Mouse (Mus musculus) lung, embryonic 16.5 days (tissue): ENCODE results near the gene Prss38. TPM values are rescaled to one million over a fixed set of nuclear protein-coding genes. Genes with fewer than 3 reads are reported as not detected.
A peak's percentile ranks its signal among the peaks of the same experiment; 100 is the strongest.
"Not testable (repeated sequence)": the region's sequence is repeated elsewhere in the genome, so short reads cannot be mapped to it uniquely, and the experiment has no call there.

Experiments used
- ATAC-seq: fragments of 200-750 bp; cut with Nextera tagmentation; 2 replicates; pipeline ENCODE4 v1.8.0; 2017; ENCODE audit warnings: low read depth, mild to moderate bottlenecking, moderate library complexity
- H3K27ac ChIP-seq: fragments of 300-500 bp; sonication (generic); 2 replicates; pipeline ENCODE4 v1.5.1; 2014; ENCODE audit warnings: mild to moderate bottlenecking, control low read depth, low read length
- H3K27me3 ChIP-seq: fragments of 300-500 bp; sonication (generic); 2 replicates; pipeline ENCODE4 v1.6.1; 2014; ENCODE audit warnings: low read depth, low read length, mixed read lengths; ENCODE audit not compliant: control insufficient read depth, insufficient read depth
- H3K36me3 ChIP-seq: fragments of 300-500 bp; sonication (generic); 2 replicates; pipeline ENCODE4 v1.6.1; 2014; ENCODE audit warnings: low read length; ENCODE audit not compliant: control insufficient read depth, insufficient read depth
- H3K4me1 ChIP-seq: fragments of 300-500 bp; sonication (generic); replicated peaks from 2 replicates; pipeline ENCODE4 v1.6.1; 2014; ENCODE audit warnings: low read length, mixed read lengths; ENCODE audit not compliant: control insufficient read depth, insufficient read depth
- H3K4me2 ChIP-seq: fragments of 300-500 bp; sonication (generic); 2 replicates; pipeline ENCODE4 v1.6.1; 2014; ENCODE audit warnings: low read depth, low read length, control low read depth
- H3K4me3 ChIP-seq: fragments of 300-500 bp; sonication (generic); 2 replicates; pipeline ENCODE4 v1.5.1; 2014; ENCODE audit warnings: mild to moderate bottlenecking, low read length, control low read depth
- H3K9ac ChIP-seq: fragments of 300-500 bp; sonication (generic); 2 replicates; pipeline ENCODE4 v1.6.1; 2014; ENCODE audit warnings: low read length, control low read depth
- H3K9me3 ChIP-seq: fragments of 300-500 bp; sonication (generic); 2 replicates; pipeline ENCODE4 v1.6.1; 2016; ENCODE audit warnings: low read length; ENCODE audit not compliant: control insufficient read depth
- WGBS: fragments of 180-500 bp; shearing (Covaris S2); extraction: QIAGEN DNeasy Blood & Tissue Kit; methylation state at CpG from one replicate; pipeline ENCODE4 v1.1.7; 2014; 5-methylcytosine and 5-hydroxymethylcytosine counted together
- polyA plus RNA-seq: library from polyadenylated mRNA; unstranded; fragments of >200 nt; fragmentation: Nextera tagmentation; extraction: Ambion mirVana; gene quantifications from 2 replicates; pipeline ENCODE4 v1.2.1, GENCODE M21; 2015

Prss38 gene
- polyA plus RNA-seq, 1 experiment from 2014 or later = not detected

DNA sequence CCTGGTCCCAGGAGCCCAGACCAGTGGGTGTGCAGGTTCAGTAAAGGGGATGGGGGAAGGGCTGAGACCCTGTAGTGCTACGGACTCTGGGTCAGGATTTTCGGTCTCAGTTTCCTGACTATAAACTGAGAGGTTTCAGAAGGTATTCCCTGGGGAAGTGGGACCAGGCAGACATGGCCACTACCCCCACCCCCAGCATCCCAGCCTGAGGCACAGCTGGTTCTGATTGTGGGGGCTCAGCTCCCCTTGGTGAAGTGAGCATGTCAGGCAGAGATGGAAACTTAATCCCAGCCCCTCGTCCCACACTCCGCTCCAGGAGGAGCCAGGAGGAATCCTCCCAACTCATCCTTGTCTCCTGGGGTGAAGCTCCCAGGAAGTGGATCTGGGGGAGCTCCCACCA, 12.0 kb upstream of the Prss38 start:
- no peak overlapping the region for H3K4me2 ChIP-seq
- H3K36me3 ChIP-seq = no peaks in the 10 kb centered on the region
- peaks cover 14% of the 10 kb centered on the region for H3K4me1 ChIP-seq
- H3K27ac ChIP-seq = no peak overlapping the region
- no peak overlapping the region for H3K9ac ChIP-seq
- no peaks in the 10 kb centered on the region for H3K9me3 ChIP-seq
- H3K27me3 ChIP-seq = no peaks in the 10 kb centered on the region
- H3K4me3 ChIP-seq = no peak overlapping the region
- 67% methylated on average over 4 of the region's 4 CpGs for WGBS
- no peak for ATAC-seq

DNA sequence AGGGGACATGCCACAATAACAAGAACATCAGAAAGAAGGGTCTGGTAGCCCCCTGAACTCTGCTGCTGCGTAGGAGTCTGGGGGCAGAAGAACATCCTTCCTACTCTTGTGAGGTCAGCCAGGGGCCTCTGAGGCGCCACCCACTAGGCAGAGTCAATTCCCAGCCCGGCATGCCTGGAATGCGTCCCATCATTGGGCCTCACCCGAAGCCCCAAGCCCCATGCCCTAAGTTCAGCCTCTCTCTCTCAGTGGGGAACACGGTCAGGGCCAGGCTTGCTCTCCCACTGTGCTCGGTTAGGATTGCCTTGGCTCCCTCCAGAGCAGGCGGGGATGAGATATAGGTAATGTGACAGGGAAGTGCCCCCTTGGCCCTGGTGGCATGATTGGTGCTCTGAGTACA, 9.7 kb upstream of the Prss38 start:
- Histone ChIP-seq H3K4me1 (peaks cover 14% of the 10 kb centered on the region), H3K4me2 (no peak overlapping the region), H3K4me3 (no peak overlapping the region), H3K9me3 (no peaks in the 10 kb centered on the region), H3K9ac (0 out of 2 replicates have a peak overlapping the region, but pooled peaks have one; percentile 13), H3K27me3 (no peaks in the 10 kb centered on the region), H3K27ac (0 out of 2 replicates have a peak overlapping the region, but pooled peaks have one; percentile 23), H3K36me3 (no peaks in the 10 kb centered on the region)
- peak; percentile 85 for ATAC-seq
- WGBS = 9% methylated on average over 8 of the region's 8 CpGs

DNA sequence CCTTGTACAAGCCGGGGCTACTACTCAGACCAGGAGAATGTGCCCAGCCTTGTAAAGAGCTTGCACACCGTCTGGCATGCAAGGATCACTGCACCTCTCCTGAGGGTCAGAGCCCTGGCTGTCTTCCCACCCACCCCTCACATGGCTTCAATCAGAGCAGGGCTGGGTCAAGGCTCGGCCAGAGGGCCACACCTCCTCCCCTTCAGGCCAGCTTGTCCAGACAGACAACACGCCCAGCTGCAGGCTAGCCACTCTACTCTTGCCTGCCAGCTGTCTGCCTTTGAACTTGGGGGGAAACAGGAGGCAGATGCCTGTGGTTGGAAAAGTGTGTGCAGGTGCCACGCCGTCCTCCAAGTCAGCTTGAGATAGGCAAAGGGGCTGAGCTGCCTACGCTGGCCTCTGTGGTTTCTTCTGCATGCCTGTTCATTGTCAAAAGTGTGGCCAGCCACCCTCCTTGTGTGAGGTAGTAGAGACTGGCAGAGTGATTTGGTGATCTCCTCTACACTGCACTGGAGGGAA, 9.0 kb upstream of the Prss38 start:
- Histone ChIP-seq H3K4me2 (no peak overlapping the region), H3K9ac (no peak overlapping the region), H3K27me3 (no peaks in the 10 kb centered on the region), H3K36me3 (no peaks in the 10 kb centered on the region), H3K4me1 (peaks cover 14% of the 10 kb centered on the region), H3K9me3 (no peaks in the 10 kb centered on the region), H3K4me3 (no peak overlapping the region), H3K27ac (peak overlapping the region; percentile 23; the same call in 1 of the 2 replicates)
- ATAC-seq = peak; percentile 66
- 23% methylated on average over 7 of the region's 7 CpGs for WGBS

DNA sequence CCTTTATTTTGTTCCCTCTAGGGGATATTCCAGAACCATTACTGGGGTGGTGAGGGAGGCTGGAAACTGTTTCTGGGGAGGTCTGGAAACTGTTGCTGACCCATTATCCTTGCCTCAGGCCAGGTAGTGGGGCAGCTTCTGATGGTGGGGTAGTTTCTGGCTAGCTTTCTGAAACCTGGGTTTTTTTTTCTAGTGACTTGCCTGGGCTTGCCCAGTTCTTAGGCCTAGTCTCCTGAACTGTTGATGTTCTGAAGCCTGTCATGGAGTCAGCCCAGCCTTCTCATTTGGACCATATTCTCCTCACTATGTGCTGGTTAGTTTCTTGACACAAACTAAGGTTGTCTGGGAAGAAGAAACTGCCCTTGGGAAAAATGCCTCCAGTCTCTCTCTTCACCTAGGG, 4.1 kb upstream of the Prss38 start:
- Histone ChIP-seq H3K36me3 (no peaks in the 10 kb centered on the region), H3K27ac (no peak overlapping the region), H3K4me1 (peaks cover 3% of the 10 kb centered on the region), H3K9ac (no peak overlapping the region), H3K4me2 (no peak overlapping the region), H3K27me3 (no peaks in the 10 kb centered on the region), H3K9me3 (no peaks in the 10 kb centered on the region), H3K4me3 (no peak overlapping the region)
- ATAC-seq = no peak

DNA sequence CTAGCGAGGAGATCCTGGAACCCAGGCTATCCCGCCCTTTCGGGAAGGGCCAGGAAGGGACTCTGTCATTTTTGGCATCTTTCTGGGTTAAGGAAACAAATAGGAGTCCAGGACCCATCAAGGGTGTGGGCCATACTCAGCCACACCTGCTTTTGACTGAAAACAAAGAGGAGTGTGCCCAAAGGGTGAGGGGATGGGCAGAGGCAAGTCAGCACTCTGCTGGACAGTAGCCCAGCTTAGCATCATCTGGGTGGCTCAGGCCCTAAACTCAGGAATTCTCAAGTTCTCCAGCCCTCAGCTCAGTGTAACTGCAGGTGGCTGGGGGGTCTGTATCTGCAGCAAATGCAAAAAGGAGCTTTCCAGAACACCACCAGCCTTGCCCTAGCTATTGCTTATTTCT, 2.5 kb upstream of the Prss38 start:
- Histone ChIP-seq H3K9ac (no peak overlapping the region), H3K9me3 (no peaks in the 10 kb centered on the region), H3K4me3 (no peak overlapping the region), H3K4me2 (no peak overlapping the region), H3K36me3 (no peaks in the 10 kb centered on the region), H3K27me3 (no peaks in the 10 kb centered on the region), H3K27ac (no peak overlapping the region), H3K4me1 (no peaks in the 10 kb centered on the region)
- ATAC-seq = no peak
- WGBS = 75% methylated on average over 3 of the region's 3 CpGs

DNA sequence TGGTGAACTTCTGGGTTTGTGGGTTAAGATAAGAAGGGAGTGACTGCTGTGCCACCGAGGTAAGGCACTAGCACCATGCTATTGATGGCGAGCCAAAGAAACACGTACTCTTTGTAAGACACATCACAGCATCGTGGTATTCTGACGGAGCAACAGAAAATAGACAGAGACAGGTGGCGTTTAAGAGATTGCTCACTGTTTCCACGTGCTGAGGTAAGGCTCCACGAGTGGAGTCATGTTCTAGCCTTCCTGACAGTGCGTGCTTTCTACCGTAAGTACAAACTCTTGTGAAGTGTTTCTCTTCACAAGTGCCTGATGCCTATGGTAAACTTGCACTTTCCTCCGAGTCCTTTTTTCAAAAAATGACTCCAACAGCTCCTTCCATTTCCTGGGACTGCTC, 5.6 kb downstream of the Prss38 start:
- Histone ChIP-seq H3K4me2 (no peak overlapping the region), H3K27me3 (no peaks in the 10 kb centered on the region), H3K27ac (no peak overlapping the region), H3K36me3 (no peaks in the 10 kb centered on the region), H3K9me3 (no peaks in the 10 kb centered on the region), H3K4me1 (peaks cover 6% of the 10 kb centered on the region; the same call in 1 of the 2 replicates), H3K9ac (no peak overlapping the region), H3K4me3 (no peak overlapping the region)
- 66% methylated on average over 11 of the region's 11 CpGs for WGBS
- ATAC-seq = no peak

DNA sequence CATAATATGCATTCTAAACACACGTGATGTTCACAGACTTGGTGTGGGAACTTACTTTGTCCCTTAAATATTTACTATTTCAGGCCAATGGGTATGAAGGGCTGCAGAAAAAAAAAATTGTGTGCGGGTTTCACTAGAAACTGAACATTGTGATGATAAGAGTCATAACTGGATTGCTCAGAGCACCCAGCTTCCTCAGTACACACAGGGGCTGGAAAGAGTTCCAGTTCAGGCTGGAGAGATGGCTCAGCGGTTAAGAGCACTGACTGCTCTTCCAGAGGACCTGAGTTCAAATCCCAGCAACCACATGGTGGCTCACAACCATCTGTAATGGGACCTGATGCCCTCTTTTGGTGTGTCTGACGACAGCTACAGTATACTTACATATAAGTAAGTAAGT, 7.5 kb downstream of the Prss38 start:
- not testable (repeated sequence) for ATAC-seq, H3K9me3 ChIP-seq, H3K9ac ChIP-seq, H3K27me3 ChIP-seq, H3K36me3 ChIP-seq, H3K4me3 ChIP-seq, H3K27ac ChIP-seq, H3K4me2 ChIP-seq
- WGBS = 79% methylated on average over 4 of the region's 4 CpGs
- peaks cover 13% of the 10 kb centered on the region for H3K4me1 ChIP-seq

DNA sequence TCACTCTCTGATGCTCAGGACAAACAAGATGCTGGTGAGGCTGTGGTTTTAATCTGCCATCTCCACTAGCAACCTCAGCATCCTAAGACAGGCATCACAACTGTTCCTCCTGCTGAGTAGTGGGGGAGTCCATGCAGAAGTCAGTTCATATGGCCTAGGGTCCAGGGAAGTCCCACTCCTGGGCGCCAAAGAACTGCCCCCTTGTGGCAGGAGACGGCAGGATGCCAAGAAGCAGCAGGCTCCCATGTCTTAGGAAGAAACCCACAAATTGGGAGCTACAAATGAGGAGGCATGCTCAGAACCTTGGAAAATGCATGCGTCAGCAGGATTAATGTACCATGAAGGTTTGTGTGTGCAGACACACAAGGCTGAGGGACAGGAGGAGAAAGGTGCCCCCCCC, 8.8 kb downstream of the Prss38 start:
- no peaks in the 10 kb centered on the region for H3K9me3 ChIP-seq
- 33% methylated on average over 3 of the region's 3 CpGs for WGBS
- no peak overlapping the region for H3K4me2 ChIP-seq
- peaks cover 13% of the 10 kb centered on the region for H3K4me1 ChIP-seq
- no peak for ATAC-seq
- no peak overlapping the region for H3K4me3 ChIP-seq
- no peak overlapping the region for H3K9ac ChIP-seq
- no peak overlapping the region for H3K27ac ChIP-seq
- no peaks in the 10 kb centered on the region for H3K27me3 ChIP-seq
- no peaks in the 10 kb centered on the region for H3K36me3 ChIP-seq

DNA sequence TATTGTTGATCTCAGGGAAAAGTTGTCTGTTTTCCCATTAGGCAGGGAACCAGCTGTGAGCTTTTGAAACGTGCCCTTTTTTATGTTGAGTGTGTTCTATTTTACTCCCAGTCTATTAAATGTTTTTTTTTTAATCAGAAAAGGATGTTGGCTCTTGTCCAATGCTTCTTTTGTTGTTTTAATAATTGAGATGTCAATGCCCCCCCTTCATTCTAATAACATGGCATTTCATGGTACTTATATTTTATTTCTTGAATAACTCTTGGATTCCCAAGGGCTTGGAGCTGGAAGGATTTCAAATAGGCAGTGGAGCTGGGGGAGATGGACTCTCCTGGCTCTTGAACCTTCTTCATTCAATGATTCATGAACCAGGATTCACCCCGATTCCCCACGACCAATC, 9.4 kb downstream of the Prss38 start:
- WGBS = 55% methylated on average over 3 of the region's 3 CpGs
- H3K27ac ChIP-seq = no peak overlapping the region
- H3K4me3 ChIP-seq = no peak overlapping the region
- no peaks in the 10 kb centered on the region for H3K36me3 ChIP-seq
- no peak overlapping the region for H3K4me2 ChIP-seq
- peaks cover 13% of the 10 kb centered on the region for H3K4me1 ChIP-seq
- no peaks in the 10 kb centered on the region for H3K27me3 ChIP-seq
- ATAC-seq = no peak
- no peak overlapping the region for H3K9ac ChIP-seq
- H3K9me3 ChIP-seq = no peaks in the 10 kb centered on the region

DNA sequence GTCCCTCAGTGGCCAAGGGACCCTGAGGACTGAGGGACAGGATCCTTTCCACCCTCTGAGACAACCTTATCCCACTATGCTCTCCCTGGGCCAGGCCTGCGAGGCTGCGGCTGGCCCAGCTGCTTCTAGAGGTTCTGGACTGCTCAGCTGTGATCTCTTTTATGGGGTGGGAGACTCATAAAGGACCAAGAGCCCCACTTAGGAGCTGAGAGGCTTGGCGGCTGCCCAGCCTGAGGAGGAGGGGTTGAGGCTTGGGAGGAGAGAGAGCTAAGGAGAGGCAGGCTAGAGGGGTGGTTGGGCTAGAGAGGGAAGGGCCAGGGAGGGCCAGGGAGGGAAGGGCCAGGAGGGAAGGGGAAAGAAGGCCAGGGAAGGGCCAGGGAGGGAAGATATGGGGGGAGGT, 11.0 kb downstream of the Prss38 start:
- H3K9ac ChIP-seq = peak overlapping the region; percentile 23; the same call in 1 of the 2 replicates
- no peak overlapping the region for H3K4me2 ChIP-seq
- H3K4me3 ChIP-seq = no peak overlapping the region
- H3K27ac ChIP-seq = peak overlapping the region; percentile 90
- H3K36me3 ChIP-seq = no peaks in the 10 kb centered on the region
- no peaks in the 10 kb centered on the region for H3K9me3 ChIP-seq
- H3K4me1 ChIP-seq = peaks cover 13% of the 10 kb centered on the region
- 29% methylated on average over 3 of the region's 3 CpGs for WGBS
- ATAC-seq = peak; percentile 94
- no peaks in the 10 kb centered on the region for H3K27me3 ChIP-seq
